Mouse (Mus musculus) macrophage (primary cell): ENCODE measurements around the gene Fh1. TPM values are rescaled to one million over a fixed set of nuclear protein-coding genes. Genes with fewer than 3 reads are reported as not detected.

Experiments used
- H3K27ac ChIP-seq: fragments of 350-480 bp; formaldehyde crosslinking; 2 replicates; pipeline ENCODE4 v1.9.0; 2021
- H3K36me3 ChIP-seq: fragments of 350-480 bp; formaldehyde crosslinking; 2 replicates; pipeline ENCODE4 v1.9.0; 2021; ENCODE audit errors: inconsistent target
- H3K4me3 ChIP-seq: fragments of 350-480 bp; formaldehyde crosslinking; 2 replicates; pipeline ENCODE4 v1.9.0; 2021; ENCODE audit errors: inconsistent target
- H3K79me2 ChIP-seq: fragments of 350-480 bp; formaldehyde crosslinking; 2 replicates; pipeline ENCODE4 v1.9.0; 2021; ENCODE audit errors: inconsistent target
- WGBS: methylation state at CpG from one replicate; pipeline ENCODE4 v1.1.7; 2026; ENCODE audit warnings: inconsistent platforms; ENCODE audit not compliant: missing documents; 5-methylcytosine and 5-hydroxymethylcytosine counted together
- polyA plus RNA-seq: library from polyadenylated mRNA; stranded (reverse); fragments of 250-400 nt; gene quantifications from 3 replicates; pipeline ENCODE4 v1.2.4, GENCODE M21; 2018; ENCODE audit warnings: inconsistent platforms

The Fh1 gene
- polyA plus RNA-seq, 1 experiment from 2014 or later, result 41.8 TPM

DNA sequence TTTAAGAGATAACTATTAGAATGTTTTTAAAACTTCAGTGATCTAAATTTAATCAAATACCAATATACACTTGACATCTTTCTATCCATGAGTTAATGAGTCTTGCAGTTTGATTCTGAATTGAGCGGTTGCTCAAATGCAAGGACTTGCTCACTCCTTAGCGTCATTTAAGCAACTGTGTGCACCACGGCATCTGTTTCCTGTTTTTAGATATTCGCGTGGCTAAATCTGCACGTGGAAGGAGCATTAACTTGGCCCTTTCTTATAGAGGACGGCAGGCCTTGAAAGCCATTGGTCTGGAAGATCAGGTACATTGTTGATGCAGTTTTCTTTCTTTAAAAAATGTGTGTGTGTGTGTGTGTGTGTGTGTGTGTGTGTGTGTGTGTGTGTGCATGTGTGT is 12.2 kb upstream of the Fh1 start:
- Histone ChIP-seq H3K79me2 (no peaks in the 10 kb centered on the region), H3K4me3 (no peak overlapping the region), H3K27ac (no peak overlapping the region), H3K36me3 (no peaks in the 10 kb centered on the region)
- WGBS, result 7% methylated on average over 7 of the region's 7 CpGs

DNA sequence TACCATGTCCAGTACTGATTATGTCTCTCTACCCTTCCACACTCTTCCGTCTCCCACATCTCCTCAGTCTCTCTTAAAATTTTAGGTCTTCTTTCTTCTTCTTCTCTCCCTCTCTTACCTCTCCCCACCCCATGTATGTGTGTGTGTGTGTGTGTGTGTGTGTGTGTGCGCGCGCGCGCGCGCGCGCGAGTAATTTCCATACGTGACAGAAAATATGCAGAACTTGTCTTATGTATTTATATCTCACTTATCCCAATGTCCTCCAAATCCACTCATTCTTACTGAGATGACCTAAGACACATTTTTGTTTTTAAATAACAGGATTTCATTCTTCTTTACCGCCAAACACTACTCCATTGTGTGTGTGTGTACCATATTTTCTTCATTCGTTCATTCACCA is 7.0 kb upstream of the Fh1 start:
- Histone ChIP-seq H3K4me3 (no peak overlapping the region), H3K27ac (no peak overlapping the region), H3K36me3 (no peaks in the 10 kb centered on the region), H3K79me2 (no peaks in the 10 kb centered on the region)
- WGBS, result 94% methylated on average over 4 of the region's 14 CpGs

DNA sequence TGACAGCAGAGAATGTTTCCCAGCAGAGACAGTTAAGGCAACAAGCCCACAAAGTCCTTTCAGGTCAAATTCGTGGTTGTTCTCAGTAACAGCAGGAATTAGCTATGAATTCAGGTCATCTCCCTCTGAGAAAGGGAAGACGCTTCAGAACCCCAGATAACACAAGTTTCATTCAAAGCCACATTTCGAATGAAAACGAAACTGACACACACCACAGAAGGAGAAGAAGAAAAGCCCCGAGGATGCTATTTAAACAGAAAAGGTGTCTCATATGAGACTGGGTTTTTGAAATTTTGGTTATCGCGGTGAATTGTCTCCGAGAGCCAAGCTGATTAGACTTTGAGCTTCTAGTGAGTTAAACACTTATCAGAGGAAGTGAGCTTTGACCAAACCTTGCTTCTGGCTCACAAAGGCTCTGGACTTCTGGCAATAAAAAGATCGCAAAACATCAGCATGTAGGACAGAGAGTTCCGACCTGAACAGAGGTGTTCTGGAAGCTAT is 6.3 kb upstream of the Fh1 start:
- H3K27ac ChIP-seq, result 0 out of 2 replicates have a peak overlapping the region, but pooled peaks have one; percentile 8
- H3K79me2 ChIP-seq, result no peaks in the 10 kb centered on the region
- peak overlapping the region; percentile 2; the same call in 1 of the 2 replicates for H3K4me3 ChIP-seq
- WGBS, result 8% methylated on average over 10 of the region's 10 CpGs
- no peaks in the 10 kb centered on the region for H3K36me3 ChIP-seq

DNA sequence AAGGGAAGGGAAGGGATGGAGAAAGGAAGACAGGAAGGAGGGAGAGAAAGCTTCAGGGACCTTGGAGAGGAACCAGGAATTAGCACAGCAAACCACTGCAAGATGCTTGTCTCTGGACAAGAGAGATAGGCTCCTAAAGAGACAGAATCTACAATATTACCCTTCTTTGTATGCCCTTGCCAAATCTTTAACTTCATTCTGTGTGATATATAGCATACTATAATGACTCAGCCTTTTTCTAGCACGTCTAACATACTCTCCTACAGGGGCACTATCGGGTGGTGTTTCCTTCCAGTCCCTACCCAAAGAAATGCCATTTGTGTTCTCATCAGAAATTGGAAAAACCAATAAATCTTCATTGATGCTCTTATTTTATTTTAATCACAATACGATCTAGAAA is 5.6 kb upstream of the Fh1 start:
- no peaks in the 10 kb centered on the region for H3K79me2 ChIP-seq
- no peaks in the 10 kb centered on the region for H3K36me3 ChIP-seq
- WGBS, result 55% methylated on average over 3 of the region's 3 CpGs
- no peak overlapping the region for H3K4me3 ChIP-seq
- H3K27ac ChIP-seq, result no peak overlapping the region

DNA sequence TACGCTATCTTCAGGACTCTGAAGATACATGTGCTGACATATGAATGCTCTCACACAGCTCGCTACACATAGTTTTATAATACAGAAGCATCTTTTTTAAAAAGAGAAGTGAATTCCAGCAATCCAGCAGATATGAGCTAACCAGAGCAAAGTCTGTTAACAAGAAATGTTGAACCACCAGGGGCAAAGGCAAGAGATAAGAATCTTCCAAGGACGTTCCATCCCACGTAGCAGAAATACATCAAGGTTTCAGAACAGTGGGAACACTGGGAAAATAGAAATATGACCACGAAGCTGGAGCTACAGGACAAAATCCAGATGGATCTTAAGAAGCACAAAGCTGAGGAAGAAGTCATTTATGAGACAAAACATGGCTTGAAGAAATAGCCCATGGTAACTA is 4.9 kb upstream of the Fh1 start:
- WGBS, result 84% methylated on average over 5 of the region's 5 CpGs
- Histone ChIP-seq H3K27ac (no peak overlapping the region), H3K4me3 (no peak overlapping the region)

DNA sequence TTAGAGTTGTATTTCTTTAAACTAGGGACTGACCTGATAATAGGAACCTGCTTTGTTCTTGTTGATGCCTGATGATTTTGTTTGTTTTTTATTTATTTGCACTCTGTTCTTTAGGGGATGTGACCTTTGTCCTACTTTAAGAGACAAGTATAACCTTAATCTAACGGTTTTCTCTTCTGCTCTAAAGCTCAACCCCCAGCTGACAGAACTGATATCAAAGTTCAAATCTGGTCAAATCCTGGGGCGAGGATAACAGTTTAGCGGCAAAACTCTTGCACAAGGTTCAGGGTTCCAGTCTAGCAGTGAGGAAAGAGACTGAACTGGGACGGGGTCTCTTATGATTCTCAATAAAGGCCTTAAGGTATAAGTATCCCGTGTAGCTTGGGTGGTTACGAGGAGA is 3.8 kb upstream of the Fh1 start:
- no peak overlapping the region for H3K4me3 ChIP-seq
- H3K36me3 ChIP-seq, result no peaks in the 10 kb centered on the region
- peaks cover 8% of the 10 kb centered on the region for H3K79me2 ChIP-seq
- WGBS, result 91% methylated on average over 6 of the region's 6 CpGs
- no peak overlapping the region for H3K27ac ChIP-seq

More for the DNA sequence above, 4.9 kb upstream of the Fh1 start:
- H3K36me3 ChIP-seq, result no peaks in the 10 kb centered on the region
- H3K79me2 ChIP-seq, result no peaks in the 10 kb centered on the region

DNA sequence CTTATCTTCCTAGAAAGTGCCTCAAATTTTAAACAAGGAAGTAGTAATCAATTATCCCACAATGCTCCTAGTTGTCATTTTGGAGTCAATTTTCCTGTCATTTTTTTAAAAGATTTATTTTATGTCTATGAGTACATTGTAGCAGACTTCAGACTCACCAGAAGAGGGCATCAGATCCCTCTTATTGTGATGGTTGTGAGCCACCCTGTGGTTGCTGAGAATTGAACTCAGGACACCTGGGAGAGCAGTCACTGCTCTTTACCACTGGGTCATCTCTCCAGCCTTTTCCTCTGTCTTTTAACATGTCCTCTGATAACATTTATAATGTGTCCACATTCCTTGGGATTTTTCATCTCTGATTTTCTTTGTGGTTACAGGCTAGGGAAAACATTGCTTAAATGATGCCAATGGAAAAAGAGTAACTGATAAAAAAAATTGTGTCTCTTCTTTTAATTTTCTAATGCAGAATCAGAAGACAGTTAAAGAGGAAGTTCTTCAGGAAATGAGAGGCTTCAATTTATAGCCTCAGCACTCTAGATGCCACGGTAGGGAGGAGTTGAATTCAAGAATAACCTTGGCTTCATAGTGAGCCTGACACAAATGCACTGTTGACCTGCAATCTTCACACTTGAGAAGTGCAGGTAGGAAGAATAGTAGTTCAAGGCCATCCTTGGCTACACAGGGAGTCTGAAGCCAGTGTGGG is 706 bp upstream of the Fh1 start:
- Histone ChIP-seq H3K4me3 (peak overlapping the region; percentile 77; the same call in 1 of the 2 replicates), H3K79me2 (peaks cover 39% of the 10 kb centered on the region), H3K27ac (peak overlapping the region; percentile 71), H3K36me3 (no peaks in the 10 kb centered on the region)
- 5% methylated on average over 1 of the region's 1 CpGs for WGBS

DNA sequence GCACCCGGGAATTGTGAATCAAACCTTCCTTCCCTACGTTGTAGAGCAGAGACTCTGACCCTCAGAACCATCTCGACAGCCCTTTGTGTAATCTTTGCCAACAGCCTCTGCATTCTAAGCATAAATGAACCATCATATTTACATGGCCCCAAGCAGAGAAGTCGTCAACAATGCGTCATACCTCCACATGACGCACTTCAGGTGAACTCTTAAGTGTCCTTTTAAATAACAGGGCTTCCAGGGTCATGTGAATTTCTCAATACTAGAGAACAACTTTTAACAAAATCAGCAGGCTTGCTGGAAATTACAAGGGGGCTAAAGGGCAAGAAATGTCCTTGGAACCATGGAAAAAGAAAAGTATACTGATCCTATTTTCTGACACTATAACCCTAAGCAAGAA is 1.8 kb downstream of the Fh1 start:
- peaks cover 56% of the 10 kb centered on the region for H3K79me2 ChIP-seq
- H3K4me3 ChIP-seq, result no peak overlapping the region
- peaks cover 5% of the 10 kb centered on the region; the same call in 1 of the 2 replicates for H3K36me3 ChIP-seq
- no peak overlapping the region for H3K27ac ChIP-seq
- 94% methylated on average over 6 of the region's 6 CpGs for WGBS

DNA sequence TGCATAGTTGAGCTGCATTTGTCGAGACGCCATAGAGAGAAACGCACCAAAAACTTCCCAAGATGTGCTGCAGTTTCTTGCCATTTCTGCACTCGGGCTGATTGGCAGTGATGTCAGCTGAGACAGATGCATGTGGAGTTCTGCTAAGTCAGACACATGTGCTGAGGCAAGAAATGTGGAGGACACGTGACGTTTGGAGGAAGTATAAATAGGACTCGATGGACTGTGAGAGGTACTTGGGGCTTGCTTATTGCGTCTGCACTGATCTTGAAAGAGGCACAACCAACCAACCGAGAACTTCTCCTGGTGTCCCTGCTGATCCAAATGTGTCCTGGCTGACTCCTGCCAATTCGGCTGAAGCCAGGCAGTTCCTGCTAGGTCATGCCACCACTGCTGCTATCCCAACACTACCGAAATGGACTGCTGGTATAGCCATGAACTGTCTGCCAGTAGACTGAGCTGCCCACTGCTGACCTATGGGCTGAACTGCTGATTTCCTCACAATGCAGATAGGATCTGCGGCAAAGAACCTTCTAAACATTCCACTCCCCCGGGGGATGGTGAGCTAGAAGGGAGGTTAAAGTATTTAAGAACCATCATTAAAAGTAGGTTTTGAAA is 5.5 kb downstream of the Fh1 start, which contains the start of gene Kmo:
Gene Kmo (plus strand): TSS at position 568 of the 618 bp plus-strand sequence.
- peaks cover 55% of the 10 kb centered on the region for H3K79me2 ChIP-seq
- H3K36me3 ChIP-seq, result peaks cover 42% of the 10 kb centered on the region
- H3K27ac ChIP-seq, result no peak within 1 kb of the TSS
- WGBS, result 90% methylated on average over 11 of the region's 13 CpGs
- H3K4me3 ChIP-seq, result no peak within 1 kb of the TSS

DNA sequence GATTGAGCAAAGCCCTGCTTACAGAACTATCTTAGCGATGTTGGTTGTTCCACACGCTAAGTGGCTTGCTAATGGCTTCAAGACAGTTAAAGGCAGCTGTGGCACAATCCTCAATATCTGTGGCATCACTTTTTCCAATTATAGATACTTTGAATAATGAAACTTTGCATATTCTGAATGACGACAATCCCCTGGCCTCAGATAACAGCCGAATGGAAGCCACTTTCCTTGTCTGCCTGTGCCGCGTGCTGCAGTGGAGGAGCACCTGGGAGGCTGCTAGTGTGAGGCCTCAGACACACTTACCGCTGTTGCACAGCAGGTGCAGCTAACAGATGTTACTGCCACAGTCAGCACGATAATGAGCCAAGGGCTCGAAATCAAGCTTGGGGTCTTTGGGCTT is 10.4 kb downstream of the Fh1 start:
- H3K27ac ChIP-seq, result no peak overlapping the region
- peaks cover 6% of the 10 kb centered on the region; the same call in 1 of the 2 replicates for H3K79me2 ChIP-seq
- WGBS, result 94% methylated on average over 9 of the region's 9 CpGs
- no peak overlapping the region for H3K4me3 ChIP-seq
- peaks cover 85% of the 10 kb centered on the region for H3K36me3 ChIP-seq

DNA sequence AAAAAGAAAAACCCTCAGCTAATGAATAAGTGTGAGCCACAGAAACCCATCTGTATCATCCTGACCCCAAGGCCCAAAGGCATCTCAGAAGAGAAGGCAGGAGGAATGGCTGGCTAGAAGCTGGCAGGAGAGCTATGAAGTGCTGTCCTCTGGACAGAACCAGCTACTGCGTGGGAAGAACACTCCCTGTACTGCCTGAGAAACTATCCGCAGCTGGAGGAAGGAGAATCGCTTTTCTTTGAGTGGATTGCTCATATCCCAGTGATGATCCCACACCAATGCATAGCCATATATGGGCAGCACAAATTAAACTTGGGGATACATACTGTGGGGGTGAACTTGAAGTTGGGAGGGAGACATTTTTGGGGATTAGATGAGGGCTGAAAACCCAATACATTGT is 16.7 kb downstream of the Fh1 start:
- no peak overlapping the region for H3K4me3 ChIP-seq
- H3K79me2 ChIP-seq, result no peaks in the 10 kb centered on the region
- H3K36me3 ChIP-seq, result peaks cover 79% of the 10 kb centered on the region
- 100% methylated on average over 3 of the region's 3 CpGs for WGBS
- H3K27ac ChIP-seq, result no peak overlapping the region

DNA sequence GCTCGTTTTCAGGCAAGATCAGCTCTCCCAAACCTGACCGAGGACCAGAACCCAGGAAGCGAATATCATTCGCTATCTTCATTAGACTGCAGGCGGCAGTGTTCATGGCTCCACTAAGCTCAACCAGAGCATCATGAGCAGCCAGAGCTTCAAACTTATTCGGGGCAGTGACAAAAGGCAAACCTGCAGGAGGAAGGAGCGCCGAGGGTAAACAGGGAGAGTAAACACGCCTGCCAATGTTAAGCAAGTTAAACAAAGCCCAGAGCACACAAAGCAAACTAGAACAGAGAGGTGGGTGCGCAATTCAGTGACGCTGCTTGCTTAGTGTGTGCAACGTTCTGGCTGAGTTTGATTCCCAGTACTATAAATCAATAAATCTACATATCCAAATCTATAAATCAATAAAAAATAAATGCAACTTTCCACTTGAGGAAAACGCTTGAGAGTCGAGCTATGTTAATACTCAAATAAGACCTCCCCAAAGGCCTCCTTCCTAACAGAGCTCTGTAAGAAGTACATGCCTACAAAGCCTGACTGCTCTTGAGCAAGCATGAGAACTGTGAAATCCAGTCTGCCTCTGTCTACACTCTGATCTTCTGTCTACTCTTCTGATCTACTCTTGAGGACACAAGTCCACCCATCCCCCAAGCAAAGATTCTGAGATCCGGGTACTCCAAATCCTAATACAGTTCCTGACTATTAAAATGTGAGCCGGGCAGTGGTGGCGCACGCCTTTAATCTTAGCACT is 17.4 kb downstream of the Fh1 start:
- no peak overlapping the region for H3K4me3 ChIP-seq
- no peak overlapping the region for H3K27ac ChIP-seq
- WGBS, result 95% methylated on average over 18 of the region's 18 CpGs
- H3K36me3 ChIP-seq, result peaks cover 85% of the 10 kb centered on the region
- H3K79me2 ChIP-seq, result no peaks in the 10 kb centered on the region

DNA sequence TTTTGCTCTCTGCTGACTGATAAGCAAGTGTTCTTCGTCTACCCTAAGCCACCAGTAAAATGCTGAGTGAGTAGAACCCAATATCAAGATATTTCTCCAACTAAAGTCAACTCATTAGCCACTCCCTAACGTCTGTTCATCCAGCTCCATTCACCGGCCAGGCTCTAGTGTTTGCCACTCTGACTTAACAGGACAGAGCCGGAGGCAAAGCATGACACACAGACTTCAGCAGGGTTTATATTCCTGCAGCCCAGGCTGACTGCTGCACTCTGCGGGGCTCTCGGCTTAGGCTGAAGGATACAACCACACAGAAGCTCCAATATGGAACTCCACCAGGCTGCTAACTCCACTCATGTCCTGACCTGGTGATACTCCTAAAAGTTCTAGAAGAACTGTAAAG is 18.1 kb downstream of the Fh1 start:
- peaks cover 83% of the 10 kb centered on the region for H3K36me3 ChIP-seq
- no peak overlapping the region for H3K4me3 ChIP-seq
- WGBS, result 95% methylated on average over 6 of the region's 6 CpGs
- no peak overlapping the region for H3K27ac ChIP-seq
- no peaks in the 10 kb centered on the region for H3K79me2 ChIP-seq

DNA sequence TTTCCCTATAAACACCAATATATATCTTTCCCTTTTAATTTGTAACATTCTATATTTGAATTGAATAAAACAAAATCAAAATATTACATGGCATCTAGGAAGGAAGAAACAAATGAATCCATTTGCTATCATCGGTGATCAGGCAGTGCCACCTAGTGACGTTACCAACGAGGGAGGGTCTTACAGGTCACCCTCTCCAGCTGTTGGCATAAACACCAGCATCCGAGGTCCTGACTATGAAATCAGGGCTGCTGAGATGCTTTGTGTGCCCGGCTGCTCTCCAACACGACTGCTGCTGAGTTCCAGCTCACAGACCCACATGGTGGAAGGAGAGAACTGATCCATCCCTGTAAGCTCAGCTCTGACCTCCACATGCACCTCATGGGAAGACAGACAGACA is 22.0 kb downstream of the Fh1 start:
- Histone ChIP-seq H3K27ac (no peak overlapping the region), H3K36me3 (peaks cover 59% of the 10 kb centered on the region), H3K79me2 (no peaks in the 10 kb centered on the region), H3K4me3 (no peak overlapping the region)
- WGBS, result 88% methylated on average over 6 of the region's 6 CpGs

DNA sequence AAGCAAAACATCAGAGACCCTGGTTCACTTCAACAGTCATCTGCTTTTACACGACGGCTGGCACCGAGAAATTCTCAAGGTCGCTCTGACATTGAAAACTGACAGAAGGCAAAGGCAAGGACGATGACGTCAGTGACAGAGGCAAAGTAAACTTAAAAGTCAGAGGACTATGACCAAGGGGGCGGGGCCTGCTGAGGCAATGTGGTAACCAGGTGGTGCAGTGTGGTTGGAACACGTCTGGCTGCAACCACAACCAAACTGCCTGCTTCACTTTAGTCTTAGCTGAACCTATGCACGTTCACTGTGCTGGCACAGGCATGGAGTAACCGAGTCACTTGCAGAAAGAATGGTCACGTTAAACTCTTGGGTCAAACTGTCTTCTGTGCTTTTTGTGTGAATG is 23.2 kb downstream of the Fh1 start:
- peaks cover 47% of the 10 kb centered on the region for H3K36me3 ChIP-seq
- no peaks in the 10 kb centered on the region for H3K79me2 ChIP-seq
- WGBS, result 87% methylated on average over 11 of the region's 11 CpGs
- no peak overlapping the region for H3K4me3 ChIP-seq
- no peak overlapping the region for H3K27ac ChIP-seq
